Mouse (Mus musculus) intestine, postnatal 0 days (tissue): ENCODE measurements around the gene Babam2. TPM values are rescaled to one million over a fixed set of nuclear protein-coding genes. Genes with fewer than 3 reads are reported as not detected.

ENCODE experiments used
- ATAC-seq: fragments of 200-750 bp; cut with Nextera tagmentation; 2 replicates; pipeline ENCODE4 v1.8.0; 2017; ENCODE audit warnings: mild to moderate bottlenecking, moderate TSS enrichment, moderate library complexity
- H3K27ac ChIP-seq: fragments of 300-500 bp; sonication (generic); 2 replicates; pipeline ENCODE4 v1.5.1; 2014; ENCODE audit warnings: mild to moderate bottlenecking, low read depth, low read length, moderate library complexity
- H3K27me3 ChIP-seq: fragments of 300-500 bp; sonication (generic); replicated peaks from 2 replicates; pipeline ENCODE4 v1.6.1; 2014; ENCODE audit warnings: low read length, mixed read lengths; ENCODE audit not compliant: control insufficient read depth, insufficient read depth
- H3K36me3 ChIP-seq: fragments of 300-500 bp; sonication (generic); 2 replicates; pipeline ENCODE4 v1.6.1; 2014; ENCODE audit warnings: mild to moderate bottlenecking, moderate library complexity; ENCODE audit not compliant: control insufficient read depth, insufficient read depth
- H3K4me1 ChIP-seq: fragments of 300-500 bp; sonication (generic); replicated peaks from 2 replicates; pipeline ENCODE4 v1.6.1; 2014; ENCODE audit warnings: antibody characterized with exemption, low read length, mixed read lengths; ENCODE audit not compliant: control insufficient read depth, insufficient read depth
- H3K4me2 ChIP-seq: fragments of 300-500 bp; sonication (generic); replicated peaks from 2 replicates; pipeline ENCODE4 v1.6.1; 2014; ENCODE audit warnings: low read depth, mild to moderate bottlenecking, moderate library complexity
- H3K4me3 ChIP-seq: fragments of 300-500 bp; sonication (generic); 2 replicates; pipeline ENCODE4 v1.5.1; 2014; ENCODE audit warnings: low read depth, low read length
- H3K9ac ChIP-seq: fragments of 300-500 bp; sonication (generic); 2 replicates; pipeline ENCODE4 v1.6.1; 2014; ENCODE audit warnings: mild to moderate bottlenecking, low read depth, low read length
- H3K9me3 ChIP-seq: fragments of 300-500 bp; sonication (generic); 2 replicates; pipeline ENCODE4 v1.6.1; 2016; ENCODE audit warnings: mixed run types; ENCODE audit not compliant: control insufficient read depth
- CTCF ChIP-seq: sonication (generic); IDR thresholded peaks from 2 replicates; pipeline ENCODE4 v1.5.1; 2016; ENCODE audit warnings: low read depth, mild to moderate bottlenecking, control low read depth, antibody characterized with exemption, moderate library complexity
- whole genome bisulfite sequencing: fragments of 180-500 bp; shearing (Covaris S2); extraction: QIAGEN DNeasy Blood & Tissue Kit; methylation state at CpG from one replicate; pipeline ENCODE4 v1.1.7; 2014; 5-methylcytosine and 5-hydroxymethylcytosine counted together
- polyA plus RNA-seq: library from polyadenylated mRNA; unstranded; fragments of >200 nt; fragmentation: Nextera tagmentation; extraction: Ambion mirVana; gene quantifications from 2 replicates; pipeline ENCODE4 v1.2.1, GENCODE M21; 2015

The Babam2 gene
- polyA plus RNA-seq, 1 experiment from 2014 or later = 53.8 TPM

- TF ChIP-seq CTCF = 0 out of 2 replicates have a peak, but pooled peaks have one; percentile 2
- Histone ChIP-seq H3K4me1 (0 out of 2 replicates have a peak, but pooled peaks cover 3% of the 10 kb centered on the region), H3K9me3 (no peaks in the 10 kb centered on the region), H3K27ac (peak overlapping the region; percentile 52; the same call in 1 of the 2 replicates), H3K27me3 (no peaks in the 10 kb centered on the region), H3K4me2 (no peak overlapping the region), H3K4me3 (no peak overlapping the region), H3K36me3 (no peaks in the 10 kb centered on the region), H3K9ac (no peak overlapping the region)
- WGBS = 33% methylated on average over 1 of the region's 1 CpGs
- peak; percentile 72 for ATAC-seq
These were observed 65.3 kb downstream of the Babam2 start for GRCm38 (mm10) chr5:31762773-31763172.

GRCm38 (mm10) chr5:31765824-31766223 is 68.3 kb downstream of the Babam2 start:
- H3K27ac ChIP-seq = no peak overlapping the region
- H3K27me3 ChIP-seq = no peaks in the 10 kb centered on the region
- peak; percentile 62 for ATAC-seq
- H3K36me3 ChIP-seq = no peaks in the 10 kb centered on the region
- no peak for TF ChIP-seq CTCF
- H3K4me1 ChIP-seq = 0 out of 2 replicates have a peak, but pooled peaks cover 3% of the 10 kb centered on the region
- no peaks in the 10 kb centered on the region for H3K9me3 ChIP-seq
- H3K4me2 ChIP-seq = no peak overlapping the region
- 39% methylated on average over 2 of the region's 2 CpGs for WGBS
- H3K9ac ChIP-seq = no peak overlapping the region
- H3K4me3 ChIP-seq = no peak overlapping the region

- ATAC-seq = no peak
- no peak overlapping the region for H3K4me2 ChIP-seq
- no peaks in the 10 kb centered on the region for H3K9me3 ChIP-seq
- H3K4me3 ChIP-seq = no peak overlapping the region
- no peak for TF ChIP-seq CTCF
- no peak overlapping the region for H3K27ac ChIP-seq
- 72% methylated on average over 4 of the region's 4 CpGs for WGBS
- 0 out of 2 replicates have a peak, but pooled peaks cover 3% of the 10 kb centered on the region for H3K4me1 ChIP-seq
- H3K36me3 ChIP-seq = no peaks in the 10 kb centered on the region
- no peak overlapping the region for H3K9ac ChIP-seq
- H3K27me3 ChIP-seq = no peaks in the 10 kb centered on the region
These were observed 69.5 kb downstream of the Babam2 start for GRCm38 (mm10) chr5:31766841-31767542.

- Histone ChIP-seq H3K9ac (no peak overlapping the region), H3K4me2 (no peak overlapping the region), H3K27ac (no peak overlapping the region), H3K4me3 (no peak overlapping the region), H3K36me3 (no peaks in the 10 kb centered on the region), H3K9me3 (no peaks in the 10 kb centered on the region), H3K27me3 (no peaks in the 10 kb centered on the region), H3K4me1 (no peaks in the 10 kb centered on the region)
- WGBS = 77% methylated on average over 5 of the region's 5 CpGs
- no peak for TF ChIP-seq CTCF
- no peak for ATAC-seq
These were observed 74.0 kb downstream of the Babam2 start for GRCm38 (mm10) chr5:31771486-31771885.

- no peak for ATAC-seq
- 85% methylated on average over 4 of the region's 4 CpGs for WGBS
- Histone ChIP-seq H3K9me3 (no peaks in the 10 kb centered on the region), H3K27me3 (no peaks in the 10 kb centered on the region), H3K27ac (no peak overlapping the region), H3K4me2 (no peak overlapping the region), H3K4me1 (no peaks in the 10 kb centered on the region), H3K4me3 (no peak overlapping the region), H3K9ac (no peak overlapping the region), H3K36me3 (no peaks in the 10 kb centered on the region)
- no peak for TF ChIP-seq CTCF
These were observed 74.4 kb downstream of the Babam2 start for GRCm38 (mm10) chr5:31771921-31772320.

- WGBS = 91% methylated on average over 6 of the region's 6 CpGs
These were observed 77.5 kb downstream of the Babam2 start for GRCm38 (mm10) chr5:31774976-31775375.

More at GRCm38 (mm10) chr5:31774976-31775375, 77.5 kb downstream of the Babam2 start:
- H3K27me3 ChIP-seq = no peaks in the 10 kb centered on the region
- no peak overlapping the region for H3K9ac ChIP-seq
- no peak overlapping the region for H3K27ac ChIP-seq
- H3K4me1 ChIP-seq = no peaks in the 10 kb centered on the region
- TF ChIP-seq CTCF = no peak
- H3K36me3 ChIP-seq = no peaks in the 10 kb centered on the region
- ATAC-seq = no peak
- no peak overlapping the region for H3K4me3 ChIP-seq
- no peaks in the 10 kb centered on the region for H3K9me3 ChIP-seq
- no peak overlapping the region for H3K4me2 ChIP-seq
